In the genomic region with DNA sequence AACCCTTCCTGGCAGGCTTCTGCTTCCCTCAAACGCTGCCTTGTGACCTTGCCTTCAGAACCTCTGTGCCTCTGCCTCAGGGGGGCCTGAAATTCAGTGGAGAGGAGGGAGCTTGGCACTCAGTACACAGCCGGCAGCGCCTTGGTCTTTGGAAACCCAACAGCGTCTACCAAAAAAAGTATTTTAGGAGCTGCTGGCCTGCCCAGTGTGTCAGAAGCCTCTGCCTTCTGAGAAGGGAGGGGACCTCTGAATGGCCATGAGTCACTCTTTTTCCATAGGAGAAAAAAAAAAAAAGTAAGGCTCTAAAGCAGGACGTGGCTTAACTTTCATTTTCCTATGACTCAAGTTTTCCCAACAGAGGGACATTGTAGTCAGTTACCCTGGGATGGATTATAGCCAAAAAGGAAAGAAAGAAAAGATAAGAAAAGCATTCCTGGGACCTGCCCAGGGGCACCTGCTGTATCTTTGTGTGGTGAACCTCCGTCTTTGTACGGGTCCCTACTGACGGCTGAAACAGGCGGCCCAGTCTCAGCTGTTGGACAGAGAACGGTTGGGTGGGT, we compare ENCODE assay signal across 9 mouse cellular contexts.
DNase-seq lines count a peak whose midpoint lies in the region; ATAC-seq and TF ChIP-seq lines count a peak whose summit lies in the region.
"Had no signal": no experiment of that assay in that cellular context is flagged by ENCODE, and none has a peak within 500 bp of the region (broad histone marks: within the 10 kb centered on the region; RNA-seq: fewer than 3 reads in every experiment).

No protein-coding gene starts in this region.

- peak overlapping the region; percentile 43 for H3K4me2 ChIP-seq in heart, postnatal 0 days (ENCODE audit: low read depth, low read length)
- H3K4me2 ChIP-seq: neural tube, embryonic 12.5 days had no signal

- no peaks in the 10 kb centered on the region for H3K9me3 ChIP-seq in heart, postnatal 0 days (replicated peaks; ENCODE audit: control insufficient read depth, low read length)
- H3K9me3 ChIP-seq: neural tube, embryonic 12.5 days had no signal

- H3K36me3 ChIP-seq in heart, postnatal 0 days (replicated peaks; ENCODE audit: control insufficient read depth, insufficient read depth, low read length) = peaks cover 21% of the 10 kb centered on the region; the same call in 1 of the 2 replicates

- H3K27ac ChIP-seq in heart, postnatal 0 days (ENCODE audit: low read depth) = peak overlapping the region; percentile 87
- H3K27ac ChIP-seq in olfactory bulb, adult 2 months (ENCODE audit: insufficient read depth, low read depth, low read length) = peak overlapping the region; percentile 63
- H3K27ac ChIP-seq: neural tube, embryonic 12.5 days had no signal

- 17% methylated on average over 10 of the region's 10 CpGs for WGBS in heart, postnatal 0 days
- 29% methylated on average over 10 of the region's 10 CpGs for WGBS in olfactory bulb, adult 2 months

- DNase-seq in kidney, postnatal 14 days = peak; percentile 8
- no peak for DNase-seq in kidney, adult 9 months
- DNase-seq in adrenal gland, postnatal 36 days = peak; percentile 53 to 67
- peak; percentile 89 for DNase-seq in heart, postnatal 0 days (ENCODE audit: low spot score)
- DNase-seq in kidney, adult 8-10 months = no peak
- no peak for DNase-seq in frontal cortex, postnatal 36 days (ENCODE audit: low spot score in 2 of 2)

- no peak for TF ChIP-seq CTCF in heart, postnatal 0 days (IDR thresholded peaks at IDR 0.05; ENCODE audit: low read depth)
- no peak for TF ChIP-seq CTCF in olfactory bulb, adult 2 months (IDR thresholded peaks at IDR 0.05; ENCODE audit: insufficient read depth, low read depth, low read length)

- H3K4me3 ChIP-seq in heart, postnatal 0 days (ENCODE audit: low read depth, low read length) = 0 out of 2 replicates have a peak overlapping the region, but pooled peaks have one; percentile 2
- no peak overlapping the region for H3K4me3 ChIP-seq in olfactory bulb, adult 2 months (ENCODE audit: insufficient read depth, low read depth, low read length)
- H3K4me3 ChIP-seq: neural tube, embryonic 12.5 days had no signal

- H3K9ac ChIP-seq in heart, postnatal 0 days (replicated peaks; ENCODE audit: low read depth, low read length) = no peak overlapping the region; the same call in 1 of the 2 replicates
- H3K9ac ChIP-seq: neural tube, embryonic 12.5 days had no signal

- peak; percentile 83 for TF ChIP-seq EP300 in heart, postnatal 0 days (IDR thresholded peaks at IDR 0.05; ENCODE audit: low read depth)

- peak; percentile 78 for ATAC-seq in heart, postnatal 0 days (ENCODE audit: insufficient read depth, low read depth)
- no peak for ATAC-seq in erythroblast, adult 5-6 weeks (replicated peaks; ENCODE audit: low FRiP score, poor library complexity, severe bottlenecking)

- H3K27me3 ChIP-seq in heart, postnatal 0 days (ENCODE audit: control insufficient read depth, insufficient read depth, low read length) = no peaks in the 10 kb centered on the region
- H3K27me3 ChIP-seq: neural tube, embryonic 12.5 days had no signal

- H3K4me1 ChIP-seq in heart, postnatal 0 days (ENCODE audit: control insufficient read depth, insufficient read depth) = no peaks in the 10 kb centered on the region
- H3K4me1 ChIP-seq in olfactory bulb, adult 2 months (ENCODE audit: control insufficient read depth, insufficient read depth, low read length) = peaks cover 16% of the 10 kb centered on the region
- H3K4me1 ChIP-seq: neural tube, embryonic 12.5 days had no signal

- no peak for TF ChIP-seq POLR2A in olfactory bulb, adult 2 months (IDR thresholded peaks at IDR 0.05; ENCODE audit: insufficient read depth, low read depth, low read length)

Comparison
In these comparisons a context has a peak if more than half of its experiments do, and no peak if none do; other contexts are left out.
1. DNase-seq: peak in kidney, postnatal 14 days (single experiment), adrenal gland, postnatal 36 days (2 of 2) and heart, postnatal 0 days (single experiment); none in kidney, adult 9 months (single experiment), kidney, adult 8-10 months (0 of 2) and frontal cortex, postnatal 36 days (0 of 2).